In the genomic region with DNA sequence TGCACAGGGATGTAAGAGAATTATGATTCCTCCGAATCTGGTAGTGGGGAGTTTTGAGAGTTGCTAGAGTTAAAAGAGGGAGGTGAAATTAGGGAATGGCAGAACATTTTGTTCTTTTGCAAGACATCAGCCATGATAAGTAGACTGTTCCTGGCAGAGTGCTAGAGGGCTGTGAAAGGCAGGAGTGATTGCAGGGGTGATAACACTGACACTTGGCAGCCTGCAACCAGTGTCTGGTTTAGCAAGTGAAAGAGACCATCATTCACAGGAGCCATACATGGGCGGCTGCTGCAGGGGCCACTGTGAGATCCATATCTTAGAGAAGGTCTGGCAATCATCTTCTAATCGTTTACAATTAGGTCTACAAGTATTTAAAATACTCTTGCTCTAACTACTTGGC, we compare ENCODE assay signal across 20 mouse cellular contexts. TPM values are rescaled to one million over a fixed set of nuclear protein-coding genes. Genes with fewer than 3 reads are reported as not detected.
DNase-seq lines count a peak whose midpoint lies in the region; ATAC-seq and TF ChIP-seq lines count a peak whose summit lies in the region.
"Had no signal": no experiment of that assay in that cellular context is flagged by ENCODE, and none has a peak within 500 bp of the region (broad histone marks: within the 10 kb centered on the region; RNA-seq: fewer than 3 reads in every experiment).

No protein-coding gene starts in this region.

- H3K36me3 ChIP-seq in forebrain, embryonic 12.5 days (replicated peaks), result no peaks in the 10 kb centered on the region
- H3K36me3 ChIP-seq: heart, embryonic 12.5 days had no signal

- no peak for TF ChIP-seq POLR2A in lung, adult 2 months (IDR thresholded peaks at IDR 0.05; ENCODE audit: borderline replicate concordance, extremely low read depth, low read depth, low read length)

- 41% methylated on average over 3 of the region's 3 CpGs for WGBS in lung, adult 2 months
- WGBS in forebrain, embryonic 12.5 days, result 87% methylated on average over 3 of the region's 3 CpGs

- no peak for TF ChIP-seq CTCF in lung, adult 2 months (IDR thresholded peaks at IDR 0.05; ENCODE audit: insufficient read depth, low read length)

- peak; percentile 63; the same call in 1 of the 2 replicates for ATAC-seq in megakaryocyte-erythroid progenitor cell, adult 5-6 weeks (replicated peaks; ENCODE audit: low FRiP score, low TSS enrichment, poor library complexity, severe bottlenecking)
- no peak for ATAC-seq in forebrain, embryonic 12.5 days (ENCODE audit: low FRiP score)
- ATAC-seq: forebrain, embryonic 16.5 days; midbrain, embryonic 16.5 days had no signal

- H3K4me1 ChIP-seq in lung, adult 2 months (ENCODE audit: control insufficient read depth, insufficient read depth, low read length), result no peaks in the 10 kb centered on the region; the same call in 1 of the 2 replicates
- no peaks in the 10 kb centered on the region for H3K4me1 ChIP-seq in forebrain, embryonic 12.5 days

- H3K9ac ChIP-seq in forebrain, embryonic 12.5 days, result no peak overlapping the region
- H3K9ac ChIP-seq: heart, embryonic 12.5 days had no signal

- H3K4me3 ChIP-seq in lung, adult 2 months (replicated peaks; ENCODE audit: extremely low read depth, low read depth, low read length), result no peak overlapping the region
- no peak overlapping the region for H3K4me3 ChIP-seq in forebrain, embryonic 12.5 days (replicated peaks)
- H3K4me3 ChIP-seq: heart, embryonic 12.5 days had no signal

- H3K27ac ChIP-seq in forebrain, embryonic 12.5 days, result no peak overlapping the region
- H3K27ac ChIP-seq: kidney, postnatal 0 days had no signal

- no peaks in the 10 kb centered on the region for H3K9me3 ChIP-seq in forebrain, embryonic 12.5 days
- H3K9me3 ChIP-seq: heart, embryonic 12.5 days had no signal

- H3K27me3 ChIP-seq in forebrain, embryonic 12.5 days, result no peaks in the 10 kb centered on the region
- H3K27me3 ChIP-seq: heart, embryonic 12.5 days had no signal

- DNase-seq in adrenal gland, adult 2 months, result peak; percentile 50
- DNase-seq in adrenal gland, postnatal 25 days, result no peak
- DNase-seq in lung, adult 18-20 months, result peak; percentile 21 to 52
- DNase-seq in lung, adult 2 months, result no peak
- peak; percentile 77 for DNase-seq in gonadal fat pad, adult 2 months (ENCODE audit: low read depth)
- no peak for DNase-seq in T-cell, adult 2 months (ENCODE audit: low spot score)
- DNase-seq: cerebellum, adult 9-11 months; embryo, embryonic 11 days; heart, postnatal 4 days; liver had no signal

- no peak overlapping the region for H3K4me2 ChIP-seq in forebrain, embryonic 12.5 days
- H3K4me2 ChIP-seq: heart, embryonic 12.5 days had no signal

RNA-seq across cellular contexts. Expression of a gene that starts 6.5 kb away (rescaled TPM):
- total RNA-seq in adrenal gland, adult 2 months (2021), result 10 to 100 TPM; 32.6 to 68.2 TPM
- 9.0 and 10.0 TPM in 2 replicates for polyA plus RNA-seq in adrenal gland, adult 2 months (2012; rRNA removed)
- 56.6 and 73.0 TPM in 2 replicates for total RNA-seq in adrenal gland, postnatal 25 days (2021)
- 9.5 and 16.7 TPM in 2 replicates for polyA plus RNA-seq in lung, adult 2 months (2012; rRNA removed)
- polyA plus RNA-seq in gonadal fat pad, adult 2 months (2012; rRNA removed), result 17.8 and 20.6 TPM in 2 replicates
- 9.1 and 11.2 TPM in 2 replicates for total RNA-seq in megakaryocyte-erythroid progenitor cell, adult 5-6 weeks (2014; fragmentation: Nextera tagmentation)
- total RNA-seq in megakaryocyte-erythroid progenitor cell, adult 5-6 weeks (2017), result 2.8 and 7.4 TPM in 2 replicates
- polyA plus RNA-seq in forebrain, embryonic 12.5 days (2016; fragmentation: Nextera tagmentation; extraction: Ambion mirVana), result 7.1 and 7.5 TPM in 2 replicates

RNA-seq across cellular contexts. Expression of a gene that starts 37.1 kb away (rescaled TPM):
- 1 to 10 TPM in 1 of 2 experiments, under 1 TPM in 1; 0.17 to 4.0 TPM for total RNA-seq in adrenal gland, adult 2 months (2021)
- polyA plus RNA-seq in adrenal gland, adult 2 months (2012; rRNA removed), result 0.40 and 2.0 TPM in 2 replicates
- total RNA-seq in adrenal gland, postnatal 25 days (2021), result 1.1 and 10.1 TPM in 2 replicates
- 0.52 and 0.60 TPM in 2 replicates for polyA plus RNA-seq in lung, adult 2 months (2012; rRNA removed)
- 0.92 and 1.6 TPM in 2 replicates for polyA plus RNA-seq in gonadal fat pad, adult 2 months (2012; rRNA removed)
- total RNA-seq in megakaryocyte-erythroid progenitor cell, adult 5-6 weeks (2014; fragmentation: Nextera tagmentation), result not detected in 2 replicates
- total RNA-seq in megakaryocyte-erythroid progenitor cell, adult 5-6 weeks (2017), result not detected in 2 replicates
- polyA plus RNA-seq in forebrain, embryonic 12.5 days (2016; fragmentation: Nextera tagmentation; extraction: Ambion mirVana), result 0.10 TPM in 1 of 2 replicates, not detected in the other
- total RNA-seq: heart, postnatal 4 days had no signal
- polyA plus RNA-seq: midbrain, embryonic 16.5 days; neural tube, embryonic 11.5 days; small intestine, adult 2 months had no signal

RNA-seq across cellular contexts. Expression of a gene that starts 43.2 kb away (rescaled TPM):
- total RNA-seq in adrenal gland, adult 2 months (2021), result not detected
- polyA plus RNA-seq in adrenal gland, adult 2 months (2012; rRNA removed), result not detected in 2 replicates
- not detected in 2 replicates for total RNA-seq in adrenal gland, postnatal 25 days (2021)
- not detected in 2 replicates for polyA plus RNA-seq in lung, adult 2 months (2012; rRNA removed)
- polyA plus RNA-seq in gonadal fat pad, adult 2 months (2012; rRNA removed), result 0.08 TPM in 1 of 2 replicates, not detected in the other
- total RNA-seq in megakaryocyte-erythroid progenitor cell, adult 5-6 weeks (2014; fragmentation: Nextera tagmentation), result not detected in 2 replicates
- total RNA-seq in megakaryocyte-erythroid progenitor cell, adult 5-6 weeks (2017), result not detected in 2 replicates
- polyA plus RNA-seq in forebrain, embryonic 12.5 days (2016; fragmentation: Nextera tagmentation; extraction: Ambion mirVana), result not detected in 2 replicates
- total RNA-seq: gastrocnemius, adult 8-10 months; heart, postnatal 4 days; layer of hippocampus, adult 8-10 months had no signal
- polyA plus RNA-seq: forebrain, embryonic 16.5 days; heart, embryonic 12.5 days; midbrain, embryonic 16.5 days; neural tube, embryonic 11.5 days had no signal

Comparison
In these comparisons a context has a peak if more than half of its experiments do, and no peak if none do; other contexts are left out.
1. DNase-seq: peak in adrenal gland, adult 2 months (single experiment), lung, adult 18-20 months (2 of 2) and gonadal fat pad, adult 2 months (single experiment); none in adrenal gland, postnatal 25 days (single experiment), lung, adult 2 months (single experiment) and T-cell, adult 2 months (single experiment).